Mouse (Mus musculus) cerebellum, adult 9-10 months (tissue): ENCODE data around the gene Hhipl1.
A peak's percentile ranks its signal among the peaks of the same experiment; 100 is the strongest.

Source experiments
- DNase-seq: peaks from one replicate; pipeline ENCODE4 v3.0.0; 2022

Hhipl1 gene

GRCm38 (mm10) chr12:108305812-108306794 lies at the start of gene Hhipl1:
Gene Hhipl1, plus strand, starts transcription at chr12:108306270.
- DNase-seq: no peak

GRCm38 (mm10) chr12:108256734-108257133 lies 49.3 kb upstream of the Hhipl1 start:
- no peak for DNase-seq

GRCm38 (mm10) chr12:108259322-108260049 lies 46.6 kb upstream of the Hhipl1 start:
- no peak for DNase-seq

GRCm38 (mm10) chr12:108260950-108261349 lies 45.1 kb upstream of the Hhipl1 start:
- DNase-seq: no peak

DNA sequence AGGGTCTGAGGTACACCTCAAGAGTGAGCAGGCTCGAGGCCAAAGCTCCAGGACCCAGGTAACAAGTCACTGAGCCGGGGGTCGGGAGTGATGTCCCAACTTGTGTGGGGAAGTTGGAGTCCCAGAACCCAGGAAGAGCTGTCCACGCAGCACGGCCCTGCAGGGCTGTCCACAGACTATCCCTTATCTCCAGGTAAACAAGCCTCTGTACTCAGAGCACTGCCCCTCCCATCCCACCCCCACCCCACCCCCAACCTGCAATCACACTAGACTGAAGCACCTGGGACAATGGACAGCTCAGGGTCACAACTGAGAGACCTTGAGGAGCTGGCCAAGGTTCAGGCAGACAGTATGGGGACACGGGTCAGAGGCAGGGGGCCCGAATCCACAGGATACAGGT lies 41.2 kb upstream of the Hhipl1 start:
- no peak for DNase-seq

DNA sequence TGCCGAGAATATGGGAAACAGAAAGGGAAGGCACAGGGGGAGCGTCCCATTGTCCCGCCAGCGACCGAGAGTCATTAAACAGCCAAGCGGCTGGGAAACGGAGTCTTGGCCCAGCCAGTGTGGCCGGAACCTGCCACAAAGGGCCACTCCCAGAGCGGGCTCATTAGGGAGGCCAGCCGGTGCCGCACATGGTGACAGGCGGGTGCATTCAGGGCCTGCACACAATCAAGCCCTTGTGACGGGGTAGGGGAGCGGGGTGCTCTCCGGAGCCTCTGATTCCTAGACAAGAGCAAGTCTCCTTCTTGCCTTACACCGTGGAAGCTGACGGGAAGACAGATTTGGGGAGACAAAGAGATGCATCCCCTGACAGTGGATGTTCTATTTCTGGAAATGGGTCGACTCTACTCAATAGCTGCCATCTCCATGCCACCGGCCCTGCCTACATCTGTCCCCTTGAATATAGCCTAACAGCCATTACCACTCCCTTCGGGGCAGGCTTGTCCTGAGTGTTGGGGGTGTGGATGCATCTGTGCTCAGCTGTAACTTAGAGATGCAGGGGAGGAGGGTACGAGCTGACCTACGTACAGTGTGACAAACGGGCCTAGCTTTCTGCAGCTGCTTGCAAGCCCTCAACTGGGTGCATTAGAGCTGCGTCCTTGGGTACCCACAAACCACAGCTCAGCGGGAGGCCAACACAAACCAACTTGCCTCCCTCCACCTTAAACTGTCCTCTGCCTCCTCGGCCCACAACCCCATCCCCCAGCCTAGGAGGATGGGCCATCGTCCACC lies 40.0 kb upstream of the Hhipl1 start:
- no peak for DNase-seq

GRCm38 (mm10) chr12:108267653-108268052 lies 38.4 kb upstream of the Hhipl1 start:
- no peak for DNase-seq

GRCm38 (mm10) chr12:108268970-108269369 lies 37.1 kb upstream of the Hhipl1 start:
- peak; percentile 46 for DNase-seq

DNA sequence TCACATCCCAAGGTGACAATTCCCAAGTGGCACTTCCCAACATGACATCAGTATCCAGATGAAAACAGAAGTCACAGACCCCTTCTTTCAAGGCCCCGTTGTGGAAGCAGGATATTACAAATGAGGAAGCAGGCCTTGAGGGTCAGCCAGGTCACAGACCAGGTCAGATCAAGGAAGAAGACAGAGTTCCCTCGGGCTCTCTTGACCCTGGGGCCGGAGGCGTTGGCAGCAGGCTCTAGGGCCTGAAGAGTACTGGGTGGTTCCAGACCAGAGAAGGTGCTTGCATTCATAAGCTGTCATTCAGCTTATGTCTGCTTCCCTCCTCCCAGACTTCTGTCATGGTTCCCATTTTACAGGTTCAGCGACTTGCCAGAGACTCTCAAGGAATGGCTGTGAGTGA lies 36.4 kb upstream of the Hhipl1 start:
- DNase-seq: peak; percentile 48

DNA sequence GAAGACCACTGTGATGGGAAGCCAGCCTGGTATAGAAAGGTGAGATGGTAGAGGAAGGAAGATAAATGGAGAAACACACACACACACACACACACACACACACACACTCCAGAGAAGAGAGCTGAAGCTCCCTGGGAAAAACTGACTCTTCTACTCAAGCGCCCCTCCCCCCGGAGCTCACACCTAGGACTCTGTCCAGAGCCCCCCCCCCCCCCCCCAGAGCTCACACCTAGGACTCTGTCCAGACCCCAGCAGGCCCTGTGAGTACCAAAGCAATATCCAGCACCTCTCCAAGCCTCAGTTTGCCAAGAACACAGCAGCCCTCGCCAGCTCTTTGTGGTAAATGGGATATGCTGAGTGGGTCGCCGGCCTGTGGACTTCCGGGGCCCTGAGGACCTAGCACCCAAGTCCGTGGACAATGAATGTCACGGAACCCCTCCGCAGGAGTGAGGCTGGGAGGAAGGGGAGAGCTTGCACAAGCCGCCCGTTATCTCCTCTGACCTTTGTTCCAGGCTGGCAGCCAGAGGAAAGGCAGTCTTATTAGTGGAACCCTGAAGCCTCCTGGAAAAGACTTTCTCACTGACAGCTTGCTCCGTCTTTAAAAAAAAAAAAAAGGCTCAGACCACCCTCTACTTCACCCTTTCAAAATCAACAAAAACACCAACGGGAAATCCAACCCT lies 35.7 kb upstream of the Hhipl1 start:
- peak; percentile 53 for DNase-seq

DNA sequence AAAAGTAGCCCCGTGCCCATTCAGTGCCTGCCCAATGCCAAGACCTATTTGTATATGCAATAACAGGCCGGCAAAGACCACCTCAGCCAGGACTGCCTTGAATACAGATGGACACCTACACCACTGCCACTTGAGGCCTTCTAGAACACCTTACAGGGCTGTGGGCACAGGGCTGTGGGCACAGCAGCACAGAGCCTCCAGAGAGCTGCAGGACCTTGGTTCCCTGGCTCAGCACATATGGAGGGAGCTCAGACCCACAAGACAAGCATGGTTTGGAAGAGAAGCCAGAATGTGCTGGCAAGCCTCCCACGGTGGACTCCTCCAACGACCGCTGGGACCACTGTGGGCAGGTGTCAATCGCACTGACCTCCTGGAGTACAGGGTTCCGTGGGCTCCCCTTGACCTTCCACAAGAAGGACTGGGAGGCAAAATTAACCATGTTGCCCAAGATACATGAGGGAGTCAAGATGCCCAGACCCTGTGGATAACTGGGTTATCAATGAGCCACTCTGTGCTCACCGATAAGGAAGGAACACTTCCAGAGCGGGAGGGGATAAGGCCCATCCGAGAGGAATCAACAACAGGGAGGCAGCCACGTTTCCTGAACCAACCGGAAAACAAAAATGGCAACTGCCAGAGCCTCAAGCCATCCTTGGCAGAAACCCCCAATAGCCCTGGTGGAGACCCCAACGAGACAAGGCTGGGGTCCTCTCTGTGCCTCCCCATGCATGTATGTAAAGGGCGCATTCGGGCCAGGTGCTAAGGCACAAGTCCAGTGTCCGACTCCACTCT lies 34.5 kb upstream of the Hhipl1 start:
- peak; percentile 71 for DNase-seq

DNA sequence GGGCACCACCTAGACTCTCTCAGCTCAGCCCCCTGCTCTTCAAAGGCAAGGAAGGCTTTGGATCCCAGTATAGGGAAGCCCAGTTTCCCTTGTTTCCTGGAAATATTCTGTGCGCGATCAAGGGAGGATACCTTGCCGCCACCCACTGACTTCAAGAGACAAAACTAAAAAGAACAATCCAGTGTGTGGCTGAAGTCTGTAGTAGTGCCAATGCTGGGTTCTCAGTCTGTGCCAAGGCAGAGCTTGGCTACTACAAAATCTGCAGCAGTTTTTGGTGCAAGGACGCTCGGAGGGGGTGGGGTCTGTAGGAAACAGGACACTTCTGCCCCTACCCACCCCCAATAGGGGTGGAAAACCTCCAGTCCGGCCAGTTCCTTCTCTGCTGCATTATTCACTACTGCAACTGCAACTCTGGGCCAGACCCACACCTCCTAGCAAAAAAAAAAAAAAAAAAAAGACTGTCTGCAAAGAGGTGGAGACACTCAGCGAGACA lies 33.9 kb upstream of the Hhipl1 start:
- no peak for DNase-seq

DNA sequence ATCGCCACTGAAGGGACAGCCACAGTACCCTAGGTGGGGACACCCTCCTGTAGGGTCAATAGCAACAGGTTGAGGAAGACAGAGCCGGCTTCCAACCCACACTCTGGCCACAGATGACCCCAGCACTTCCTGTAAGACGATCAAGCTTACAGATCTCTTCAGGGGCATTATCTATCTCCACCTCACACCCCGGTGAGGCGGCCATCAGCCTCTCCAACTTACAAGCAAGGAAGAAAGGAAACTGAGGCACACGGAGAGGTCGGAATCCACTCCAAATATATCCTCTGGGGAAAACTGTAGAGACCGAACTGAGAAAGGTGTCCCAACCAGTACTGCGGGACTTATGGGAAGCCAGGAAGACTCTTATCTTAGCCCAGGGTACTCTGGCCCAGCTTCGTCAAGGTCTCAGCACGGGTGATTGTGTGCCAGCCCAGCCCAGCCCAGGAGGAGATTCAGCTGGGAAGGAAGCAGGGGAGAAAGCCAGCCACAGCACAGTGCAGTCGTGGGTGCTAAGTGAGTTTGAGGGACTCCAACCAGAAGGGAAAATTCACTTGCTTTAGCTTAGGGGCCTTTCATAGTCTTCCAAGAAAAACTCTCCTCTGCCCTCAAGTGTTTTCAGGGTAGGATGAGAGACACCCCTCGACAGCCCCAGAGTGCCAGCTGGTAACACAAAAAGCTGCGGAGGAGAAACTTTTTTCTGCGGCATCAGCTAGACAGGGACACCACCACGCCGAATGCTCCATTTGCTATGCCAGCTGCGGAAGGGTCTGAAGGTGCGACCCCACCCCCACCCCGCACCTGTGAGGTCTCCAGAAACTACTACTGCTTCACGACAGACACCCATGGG lies 32.4 kb upstream of the Hhipl1 start:
- peak; percentile 55 for DNase-seq

GRCm38 (mm10) chr12:108274313-108274595 lies 31.8 kb upstream of the Hhipl1 start:
- DNase-seq: no peak

DNA sequence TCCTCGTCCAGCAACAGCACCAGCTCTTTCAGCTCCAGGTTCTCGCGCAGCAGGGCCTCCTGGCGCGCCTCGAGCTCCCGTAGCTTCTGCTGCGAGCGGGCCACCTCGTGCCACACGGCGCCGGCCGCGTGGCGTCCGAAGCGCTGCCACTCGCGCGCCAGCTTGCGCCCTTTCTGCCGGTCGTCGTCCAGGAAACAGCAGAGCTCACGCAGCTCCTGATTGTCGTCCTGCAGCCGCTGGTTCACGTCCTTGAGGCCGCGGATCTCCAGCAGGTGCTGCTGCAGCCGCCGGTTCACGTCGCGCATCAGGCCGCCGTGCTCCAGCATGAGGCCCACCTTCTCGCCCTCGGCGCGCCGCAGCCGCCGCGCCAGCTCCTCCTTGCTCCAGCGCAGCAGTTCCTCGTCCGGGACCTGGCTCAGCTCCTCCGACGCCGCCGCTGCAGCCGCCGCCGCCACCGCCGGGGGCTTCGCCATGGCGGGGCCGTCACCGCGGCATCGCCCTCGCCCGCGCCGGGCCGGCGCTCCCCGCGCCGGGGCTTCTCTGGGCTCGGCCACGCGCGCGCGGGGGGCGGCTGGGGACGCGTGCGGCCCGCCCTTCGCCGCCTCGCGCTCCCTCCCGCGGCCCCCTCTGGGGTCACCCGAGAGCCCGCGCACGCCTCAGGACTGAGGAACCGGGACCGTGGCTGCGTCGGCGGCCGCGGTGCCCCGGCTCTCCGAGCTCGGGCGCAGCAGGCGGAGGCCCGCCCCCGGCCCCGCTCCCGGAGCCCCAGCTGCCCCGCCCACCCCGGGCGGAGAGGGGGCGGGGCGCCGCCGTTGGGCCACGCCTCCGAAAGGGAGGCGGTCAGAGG lies 31.2 kb upstream of the Hhipl1 start, which contains the start of gene Ccdc85c:
TSS of gene Ccdc85c (minus strand) at position 765 of the 847 bp plus-strand sequence.
- DNase-seq: peak; percentile 69

DNA sequence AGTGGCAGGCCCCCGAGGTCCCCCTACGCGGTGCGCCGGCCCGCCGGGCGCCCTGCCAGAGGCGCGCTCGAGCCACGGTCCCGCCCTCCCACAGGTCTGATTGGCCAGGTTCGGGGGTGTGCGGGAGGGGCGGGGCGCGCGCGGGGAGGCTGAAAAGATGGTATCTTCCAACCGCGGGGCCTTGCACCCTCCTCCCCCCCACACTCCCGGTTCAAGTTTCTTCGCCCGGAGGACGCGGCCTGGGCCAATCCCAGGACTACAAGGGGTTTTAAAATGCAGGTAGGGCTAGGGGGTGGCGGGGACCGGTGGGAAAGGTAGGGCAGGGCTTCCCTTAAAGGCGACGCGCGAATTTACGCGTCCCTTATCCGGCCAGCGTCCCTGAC lies 30.6 kb upstream of the Hhipl1 start:
- DNase-seq: peak; percentile 99

- DNase-seq: peak; percentile 88
Observed at GRCm38 (mm10) chr12:108275920-108276822, 29.9 kb upstream of the Hhipl1 start.

- peak; percentile 61 for DNase-seq
Observed at GRCm38 (mm10) chr12:108277341-108277841, 28.7 kb upstream of the Hhipl1 start.
